Mouse (Mus musculus): Measurements from ENCODE around the gene Jakmip3. TPM values are rescaled to one million over a fixed set of nuclear protein-coding genes. Genes with fewer than 3 reads are reported as not detected.

Jakmip3 gene
- polyA plus RNA-seq, 1 experiment, result 0.33 TPM

DNA sequence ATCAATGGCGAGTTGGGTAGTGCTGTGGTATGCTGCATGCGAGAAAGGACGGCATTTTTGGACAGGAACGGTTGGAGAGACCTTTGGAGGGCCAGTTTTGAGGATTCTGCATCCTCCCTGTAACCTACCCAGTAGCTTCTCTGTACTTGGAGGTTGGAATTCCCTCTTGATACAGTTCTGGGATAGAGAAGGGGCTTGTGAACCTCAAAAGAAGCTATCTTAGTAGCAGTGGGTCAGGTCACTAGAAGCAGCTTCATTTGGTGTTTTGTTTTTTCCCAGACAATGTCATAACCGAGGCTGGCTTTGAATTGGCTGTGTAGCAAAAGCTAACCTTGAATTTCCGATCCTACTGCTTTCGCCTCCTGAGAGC is 30.4 kb upstream of the Jakmip3 start:
- TF ChIP-seq CTCF (IDR thresholded peaks at IDR 0.05; ENCODE audit: borderline replicate concordance, insufficient read depth, low read length), result no peak
- no peak for TF ChIP-seq POLR2A (IDR thresholded peaks at IDR 0.05; ENCODE audit: low read depth, low read length)
- Histone ChIP-seq H3K4me3 (ENCODE audit: insufficient read depth, low read length) (peak overlapping the region; percentile 36), H3K4me1 (ENCODE audit: control insufficient read depth, insufficient read depth, low read length) (no peaks in the 10 kb centered on the region; the same call in 1 of the 2 replicates), H3K27ac (ENCODE audit: insufficient read depth, low read length) (no peak overlapping the region)

DNA sequence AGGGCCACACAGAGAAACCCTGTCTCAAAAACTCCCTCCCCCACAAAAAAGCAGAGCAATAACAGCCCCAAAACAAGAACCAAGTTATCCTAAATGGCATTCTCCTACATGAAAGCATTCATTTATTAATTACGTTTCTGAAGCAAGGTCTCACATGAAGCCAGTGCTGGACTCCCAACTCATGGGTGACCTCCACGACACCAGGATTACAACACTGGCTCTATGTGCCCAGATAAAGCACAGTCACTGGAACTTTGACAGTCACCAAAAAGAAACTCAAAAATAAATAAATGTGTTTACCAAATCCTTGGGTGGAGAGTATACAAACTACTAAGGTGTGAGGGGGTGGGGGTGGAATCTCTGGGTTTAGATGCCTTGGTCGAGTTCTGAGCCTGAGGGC is 26.9 kb upstream of the Jakmip3 start:
- Histone ChIP-seq H3K27ac (ENCODE audit: insufficient read depth, low read length) (no peak overlapping the region), H3K4me3 (ENCODE audit: insufficient read depth, low read length) (no peak overlapping the region), H3K4me1 (ENCODE audit: control insufficient read depth, insufficient read depth, low read length) (no peaks in the 10 kb centered on the region)
- TF ChIP-seq CTCF (IDR thresholded peaks at IDR 0.05; ENCODE audit: borderline replicate concordance, insufficient read depth, low read length) (no peak), POLR2A (IDR thresholded peaks at IDR 0.05; ENCODE audit: low read depth, low read length) (no peak)

DNA sequence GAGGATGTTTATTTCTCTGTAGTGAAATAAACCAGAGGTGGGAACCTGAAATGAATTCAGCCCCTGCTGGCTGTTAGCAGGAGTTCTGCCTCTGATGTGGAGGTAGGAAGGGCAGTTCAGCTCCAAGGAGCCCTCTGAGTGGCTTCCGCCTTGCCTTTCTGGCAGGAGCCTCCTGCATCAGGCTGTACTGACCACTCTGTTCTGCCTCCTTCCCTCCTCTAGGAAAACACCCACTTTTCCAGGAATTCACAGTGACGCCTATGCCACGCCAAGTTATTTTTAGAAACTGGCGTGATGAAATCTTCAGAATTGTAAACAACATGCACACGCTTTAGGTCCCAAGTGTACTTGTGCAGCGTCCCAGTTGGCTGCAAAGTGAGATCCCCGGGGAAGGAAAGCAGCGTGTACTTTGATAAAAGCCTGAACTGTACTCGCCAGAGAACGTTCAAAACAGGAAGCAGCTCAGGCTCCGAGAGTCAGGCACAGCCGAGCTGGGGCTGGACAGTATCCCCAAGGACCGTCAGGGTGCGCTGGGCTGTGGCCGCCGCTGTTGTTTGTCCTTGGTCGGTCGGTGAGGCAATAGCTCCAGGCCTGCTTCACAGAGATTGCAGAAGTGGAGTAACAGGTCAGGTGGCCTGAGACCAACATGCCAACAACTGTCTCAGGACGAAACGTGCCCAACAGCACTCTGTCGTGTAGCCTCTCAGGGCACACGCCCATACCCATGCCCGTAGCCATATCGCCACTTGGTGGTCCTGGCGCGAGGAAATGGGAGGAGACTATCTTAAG is 21.2 kb upstream of the Jakmip3 start:
- peak overlapping the region; percentile 32 for H3K4me3 ChIP-seq (ENCODE audit: insufficient read depth, low read length)
- no peaks in the 10 kb centered on the region for H3K4me1 ChIP-seq (ENCODE audit: control insufficient read depth, insufficient read depth, low read length)
- no peak overlapping the region; the same call in 1 of the 2 replicates for H3K27ac ChIP-seq (ENCODE audit: insufficient read depth, low read length)
- TF ChIP-seq POLR2A (IDR thresholded peaks at IDR 0.05; ENCODE audit: low read depth, low read length) (0 out of 2 replicates have a peak, but pooled peaks have one; percentile 34), CTCF (IDR thresholded peaks at IDR 0.05; ENCODE audit: borderline replicate concordance, insufficient read depth, low read length) (no peak)

DNA sequence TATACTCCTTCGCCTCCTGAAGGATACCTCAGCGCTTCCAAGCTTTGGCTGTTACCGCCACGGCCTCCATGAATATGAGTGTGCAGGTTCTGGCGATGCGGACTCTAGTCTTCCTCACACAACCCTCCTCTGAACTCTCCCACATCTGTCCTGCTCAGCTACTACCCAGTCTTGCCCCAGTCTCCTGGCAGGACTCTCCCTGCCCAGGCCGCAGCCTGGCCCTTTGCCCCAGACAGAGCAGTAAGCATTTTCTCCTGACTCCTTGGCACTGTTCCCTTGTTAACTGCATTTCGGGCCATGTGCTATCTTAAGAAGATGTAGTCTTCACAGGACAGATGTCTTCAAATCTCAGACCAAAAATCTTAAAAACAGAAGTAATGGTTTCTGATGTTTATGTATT is 18.9 kb upstream of the Jakmip3 start:
- no peak for TF ChIP-seq CTCF (IDR thresholded peaks at IDR 0.05; ENCODE audit: borderline replicate concordance, insufficient read depth, low read length)
- no peak for TF ChIP-seq POLR2A (IDR thresholded peaks at IDR 0.05; ENCODE audit: low read depth, low read length)
- H3K27ac ChIP-seq (ENCODE audit: insufficient read depth, low read length), result no peak overlapping the region
- no peaks in the 10 kb centered on the region for H3K4me1 ChIP-seq (ENCODE audit: control insufficient read depth, insufficient read depth, low read length)
- no peak overlapping the region for H3K4me3 ChIP-seq (ENCODE audit: insufficient read depth, low read length)

DNA sequence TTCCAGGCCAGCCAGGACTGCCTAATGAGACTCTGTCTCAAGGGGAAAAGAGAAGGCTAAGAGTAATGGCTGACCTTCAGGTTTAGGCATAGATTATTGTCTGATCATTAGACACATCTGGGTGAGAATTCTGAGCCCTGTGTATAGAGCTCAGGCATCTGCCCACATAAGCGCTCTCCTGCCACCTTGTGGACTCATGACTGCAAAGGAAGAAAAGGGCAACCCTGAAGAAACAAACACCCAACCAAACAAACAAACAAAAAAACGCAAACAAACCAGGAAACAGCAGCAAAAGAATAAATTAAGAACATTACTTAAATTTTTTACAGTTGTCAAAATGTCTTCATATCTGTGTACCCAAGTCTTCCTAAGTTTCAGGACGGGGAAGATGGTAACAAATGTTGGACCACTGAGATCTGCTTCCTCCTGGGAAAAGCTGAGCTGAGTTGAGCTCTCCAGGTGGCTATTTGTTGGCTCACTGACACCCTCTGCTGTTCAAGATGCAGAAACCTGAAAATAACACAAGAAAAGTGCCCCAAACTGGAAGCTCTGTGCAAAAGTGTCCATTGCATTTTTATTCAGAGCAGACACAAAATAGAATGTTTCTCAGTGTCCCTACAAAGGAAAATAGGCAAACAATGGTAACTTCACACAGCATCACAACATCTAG is 16.6 kb upstream of the Jakmip3 start:
- Histone ChIP-seq H3K4me3 (ENCODE audit: insufficient read depth, low read length) (no peak overlapping the region), H3K27ac (ENCODE audit: insufficient read depth, low read length) (no peak overlapping the region), H3K4me1 (ENCODE audit: control insufficient read depth, insufficient read depth, low read length) (no peaks in the 10 kb centered on the region)
- TF ChIP-seq CTCF (IDR thresholded peaks at IDR 0.05; ENCODE audit: borderline replicate concordance, insufficient read depth, low read length), result peak; percentile 20; the same call in 1 of the 2 replicates
- TF ChIP-seq POLR2A (IDR thresholded peaks at IDR 0.05; ENCODE audit: low read depth, low read length), result no peak

DNA sequence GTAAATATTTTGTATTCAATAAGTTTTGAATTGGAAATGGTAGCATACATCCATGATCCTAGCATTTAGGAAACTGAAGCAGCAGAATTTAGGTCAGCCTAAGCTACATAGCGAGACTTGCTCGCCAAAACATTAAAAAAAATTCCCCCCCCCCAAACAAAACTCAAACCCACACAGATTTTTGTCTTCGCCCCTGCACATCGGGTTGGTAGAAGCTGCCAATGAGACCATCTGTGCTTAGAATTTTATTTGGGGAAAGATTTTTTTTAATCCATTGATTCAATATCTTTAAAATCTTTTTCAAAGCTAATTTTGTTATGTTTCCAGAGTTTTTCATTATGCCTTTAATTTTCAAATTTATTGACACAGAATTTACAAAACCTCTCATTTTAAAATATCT is 12.1 kb upstream of the Jakmip3 start:
- H3K4me1 ChIP-seq (ENCODE audit: control insufficient read depth, insufficient read depth, low read length), result no peaks in the 10 kb centered on the region
- H3K27ac ChIP-seq (ENCODE audit: insufficient read depth, low read length), result no peak overlapping the region
- TF ChIP-seq POLR2A (IDR thresholded peaks at IDR 0.05; ENCODE audit: low read depth, low read length) (no peak), CTCF (IDR thresholded peaks at IDR 0.05; ENCODE audit: borderline replicate concordance, insufficient read depth, low read length) (no peak)
- H3K4me3 ChIP-seq (ENCODE audit: insufficient read depth, low read length), result no peak overlapping the region

DNA sequence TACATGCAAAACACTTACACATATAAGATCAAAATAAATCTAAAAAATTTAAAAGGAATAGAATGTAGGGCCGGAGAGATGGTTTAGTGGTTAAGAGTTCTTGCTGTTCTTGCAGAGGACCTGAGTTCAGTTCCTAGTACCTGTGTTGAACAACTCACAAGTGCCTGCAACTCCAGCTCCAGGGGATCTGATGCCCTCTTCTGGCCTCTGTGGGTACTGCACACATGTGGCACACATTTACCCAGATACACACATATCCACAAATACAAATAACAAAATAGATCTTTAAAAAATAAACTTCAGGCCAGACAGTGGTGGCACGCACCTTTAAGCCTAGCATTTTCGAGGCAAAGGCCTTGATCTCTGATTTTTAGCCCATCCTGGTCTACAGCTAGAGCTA is 6.0 kb upstream of the Jakmip3 start:
- Histone ChIP-seq H3K4me1 (ENCODE audit: control insufficient read depth, insufficient read depth, low read length) (no peaks in the 10 kb centered on the region), H3K4me3 (ENCODE audit: insufficient read depth, low read length) (no peak overlapping the region), H3K27ac (ENCODE audit: insufficient read depth, low read length) (no peak overlapping the region)
- TF ChIP-seq CTCF (IDR thresholded peaks at IDR 0.05; ENCODE audit: borderline replicate concordance, insufficient read depth, low read length), result no peak
- TF ChIP-seq POLR2A (IDR thresholded peaks at IDR 0.05; ENCODE audit: low read depth, low read length), result no peak

DNA sequence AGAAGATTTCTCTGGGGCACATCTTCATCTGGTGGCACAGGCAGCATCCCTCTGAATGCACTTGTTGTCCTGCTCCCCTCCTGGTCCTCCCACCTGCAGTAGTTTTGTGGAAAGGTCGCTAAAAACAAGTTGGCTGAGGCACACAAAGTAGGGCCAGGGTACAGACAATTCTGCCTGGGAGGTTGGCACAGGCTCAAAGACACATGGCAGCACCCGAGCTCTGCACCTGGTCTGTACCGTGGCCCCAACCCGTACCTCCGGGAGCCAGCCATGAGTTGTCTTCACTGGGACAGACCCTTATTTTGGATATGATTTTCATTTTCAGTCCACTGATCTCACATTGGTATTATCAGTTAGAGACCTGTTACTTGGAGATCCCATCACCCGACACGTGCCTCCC is 1.5 kb upstream of the Jakmip3 start:
- Histone ChIP-seq H3K4me3 (ENCODE audit: insufficient read depth, low read length) (no peak overlapping the region), H3K4me1 (ENCODE audit: control insufficient read depth, insufficient read depth, low read length) (no peaks in the 10 kb centered on the region), H3K27ac (ENCODE audit: insufficient read depth, low read length) (no peak overlapping the region)
- TF ChIP-seq POLR2A (IDR thresholded peaks at IDR 0.05; ENCODE audit: low read depth, low read length) (no peak), CTCF (IDR thresholded peaks at IDR 0.05; ENCODE audit: borderline replicate concordance, insufficient read depth, low read length) (no peak)

DNA sequence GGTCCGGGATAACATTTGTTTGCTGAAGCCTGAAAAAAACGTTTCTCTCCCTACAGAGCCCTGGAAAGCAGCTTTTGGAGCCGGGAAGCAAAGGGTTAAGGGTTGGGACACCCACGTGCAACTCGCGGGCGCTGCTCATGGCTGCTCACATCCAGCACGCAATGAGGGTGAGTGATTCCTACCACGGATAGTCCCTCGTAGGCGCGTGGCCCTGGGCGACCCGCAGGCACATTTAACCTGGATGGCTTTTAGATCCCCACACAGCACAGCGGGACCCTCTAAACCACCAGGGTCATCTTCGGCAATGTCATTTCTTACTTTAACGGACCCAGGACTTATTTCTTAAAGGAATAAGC is 296 bp upstream of the Jakmip3 start:
- H3K27ac ChIP-seq (ENCODE audit: insufficient read depth, low read length), result no peak overlapping the region
- peak overlapping the region; percentile 10; the same call in 1 of the 2 replicates for H3K4me3 ChIP-seq (ENCODE audit: insufficient read depth, low read length)
- TF ChIP-seq CTCF (IDR thresholded peaks at IDR 0.05; ENCODE audit: borderline replicate concordance, insufficient read depth, low read length) (no peak), POLR2A (IDR thresholded peaks at IDR 0.05; ENCODE audit: low read depth, low read length) (no peak)
- H3K4me1 ChIP-seq (ENCODE audit: control insufficient read depth, insufficient read depth, low read length), result no peaks in the 10 kb centered on the region

DNA sequence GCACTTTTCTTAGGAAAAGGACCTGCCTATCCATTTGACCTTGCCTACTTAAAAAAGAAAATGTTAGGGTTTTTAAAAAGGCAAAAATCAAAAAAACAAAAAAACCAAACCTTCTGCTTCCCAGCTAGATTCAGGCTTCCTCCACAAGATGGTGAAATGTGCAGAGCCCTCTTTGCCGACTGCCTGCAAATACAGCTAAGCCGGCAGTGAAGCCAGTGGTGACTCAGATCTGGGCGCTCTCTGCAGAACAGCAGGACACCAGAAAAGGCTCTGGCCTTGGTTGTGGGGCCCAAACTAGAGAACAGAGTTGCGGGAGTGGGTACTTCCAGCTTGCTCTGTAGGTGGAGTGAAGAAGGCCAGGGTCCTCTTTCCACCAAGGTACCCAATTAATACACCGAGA is 1.0 kb downstream of the Jakmip3 start:
- H3K4me3 ChIP-seq (ENCODE audit: insufficient read depth, low read length), result no peak overlapping the region
- TF ChIP-seq POLR2A (IDR thresholded peaks at IDR 0.05; ENCODE audit: low read depth, low read length) (no peak), CTCF (IDR thresholded peaks at IDR 0.05; ENCODE audit: borderline replicate concordance, insufficient read depth, low read length) (no peak)

More for the DNA sequence above, 1.0 kb downstream of the Jakmip3 start:
- no peak overlapping the region for H3K27ac ChIP-seq (ENCODE audit: insufficient read depth, low read length)
- H3K4me1 ChIP-seq (ENCODE audit: control insufficient read depth, insufficient read depth, low read length), result no peaks in the 10 kb centered on the region
